In the genomic region with DNA sequence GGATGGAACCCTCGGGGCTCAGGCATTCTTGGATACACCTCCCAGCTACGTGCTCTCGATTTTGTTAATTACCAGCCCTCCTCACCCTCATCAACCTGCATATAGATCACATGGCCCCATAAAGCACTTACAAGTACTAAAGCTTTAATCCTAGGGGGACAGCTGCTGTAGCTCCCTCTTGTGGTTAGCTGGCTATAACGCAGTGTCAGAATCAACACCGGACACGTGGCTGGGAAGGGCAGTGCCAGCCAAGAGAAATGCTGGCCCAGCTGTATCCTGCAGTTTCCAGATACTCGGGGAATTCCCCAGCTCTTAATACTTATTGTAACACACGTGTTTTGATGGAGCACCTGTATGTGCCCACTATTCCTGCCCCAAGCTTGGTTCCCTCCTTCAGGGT, we compare ENCODE assay signal across 9 mouse cellular contexts. TPM values are rescaled to one million over a fixed set of nuclear protein-coding genes. Genes with fewer than 3 reads are reported as not detected.
DNase-seq lines count a peak whose midpoint lies in the region; ATAC-seq and TF ChIP-seq lines count a peak whose summit lies in the region.
"Had no signal": no experiment of that assay in that cellular context is flagged by ENCODE, and none has a peak within 500 bp of the region (broad histone marks: within the 10 kb centered on the region; RNA-seq: fewer than 3 reads in every experiment).

No protein-coding gene starts in this region.

- peak; percentile 91 for TF ChIP-seq CTCF in layer of hippocampus, adult 2 months (conservative IDR thresholded peaks at IDR 0.05)

- no peaks in the 10 kb centered on the region for H3K9me3 ChIP-seq in heart, embryonic 11.5 days (replicated peaks; ENCODE audit: control insufficient read depth, low read length)
- no peaks in the 10 kb centered on the region for H3K9me3 ChIP-seq in hindbrain, embryonic 10.5 days
- H3K9me3 ChIP-seq: megakaryocyte, embryonic 14.5 days had no signal

- H3K4me1 ChIP-seq in heart, embryonic 11.5 days (ENCODE audit: control insufficient read depth, insufficient read depth, low read length): no peaks in the 10 kb centered on the region
- no peaks in the 10 kb centered on the region for H3K4me1 ChIP-seq in hindbrain, embryonic 10.5 days (replicated peaks)

- H3K4me2 ChIP-seq in heart, embryonic 11.5 days: no peak overlapping the region

- DNase-seq in heart, adult 18-20 months: peak; percentile 73 to 77
- DNase-seq in adrenal gland, adult (ENCODE audit: inconsistent age in 2 of 2, low spot score in 1 of 2): peak; percentile 64 to 90
- peak; percentile 63 for DNase-seq in fibroblast of lung, adult 2 months (ENCODE audit: low read depth)
- DNase-seq in hindbrain, embryonic 10.5 days (ENCODE audit: low spot score): peak; percentile 43
- peak; percentile 36 to 50 for DNase-seq in layer of hippocampus, adult 2 months (ENCODE audit: low spot score in 2 of 2)
- DNase-seq in lung, postnatal 4 days: peak; percentile 39 to 62
- DNase-seq in right cerebral cortex, adult 2 months (ENCODE audit: low spot score in 2 of 2): peak; percentile 49 to 60

- WGBS in heart, embryonic 11.5 days (ENCODE audit: insufficient replicate concordance): 61% methylated on average over 8 of the region's 8 CpGs
- WGBS in hindbrain, embryonic 10.5 days: 65% methylated on average over 8 of the region's 8 CpGs

- no peak overlapping the region for H3K9ac ChIP-seq in heart, embryonic 11.5 days (ENCODE audit: low read depth, low read length)

- H3K27ac ChIP-seq in heart, embryonic 11.5 days (ENCODE audit: low read depth, low read length): no peak overlapping the region
- H3K27ac ChIP-seq in hindbrain, embryonic 10.5 days: no peak overlapping the region
- no peak overlapping the region for H3K27ac ChIP-seq in layer of hippocampus, adult 2 months

- no peak for ATAC-seq in heart, embryonic 11.5 days (replicated peaks; ENCODE audit: insufficient number of reproducible peaks, low FRiP score, low TSS enrichment)

- H3K4me3 ChIP-seq in heart, embryonic 11.5 days (ENCODE audit: low read depth, low read length): no peak overlapping the region
- H3K4me3 ChIP-seq in hindbrain, embryonic 10.5 days: no peak overlapping the region
- no peak overlapping the region for H3K4me3 ChIP-seq in layer of hippocampus, adult 2 months
- H3K4me3 ChIP-seq: megakaryocyte, embryonic 14.5 days had no signal

- peaks cover 14% of the 10 kb centered on the region for H3K36me3 ChIP-seq in heart, embryonic 11.5 days (ENCODE audit: control insufficient read depth, insufficient read depth, low read length)
- peaks cover 89% of the 10 kb centered on the region for H3K36me3 ChIP-seq in hindbrain, embryonic 10.5 days

- no peaks in the 10 kb centered on the region for H3K27me3 ChIP-seq in heart, embryonic 11.5 days (ENCODE audit: control insufficient read depth, insufficient read depth, low read length)
- H3K27me3 ChIP-seq in hindbrain, embryonic 10.5 days (ENCODE audit: insufficient read depth, poor library complexity, severe bottlenecking): no peaks in the 10 kb centered on the region
- H3K27me3 ChIP-seq: megakaryocyte, embryonic 14.5 days had no signal

RNA-seq across cellular contexts. Expression of a gene that starts 58.0 kb away (rescaled TPM):
- 1 to 10 TPM; 1.8 to 1.9 TPM for total RNA-seq in heart, adult 18-20 months (2021)
- polyA plus RNA-seq in heart, embryonic 11.5 days (2014; fragmentation: Nextera tagmentation; extraction: Ambion mirVana): 2.3 and 2.6 TPM in 2 replicates
- polyA plus RNA-seq in hindbrain, embryonic 10.5 days (2016; fragmentation: Nextera tagmentation; extraction: Ambion mirVana): 1.1 and 1.6 TPM in 2 replicates
- total RNA-seq in layer of hippocampus, adult 2 months (2021): under 1 TPM; 0.44 to 0.77 TPM
